Mouse (Mus musculus): Measurements from ENCODE around the gene Otud3.
"Not testable (repeated sequence)": the region's sequence is repeated elsewhere in the genome, so short reads cannot be mapped to it uniquely, and the experiment has no call there.

The Otud3 gene

GRCm38 (mm10) chr4:138889635-138890034 is 24.1 kb downstream of the Otud3 start:
- DNase-seq (ENCODE audit: low spot score), result no peak

GRCm38 (mm10) chr4:138889165-138889564 is 24.6 kb downstream of the Otud3 start:
- DNase-seq (ENCODE audit: low spot score), result no peak

GRCm38 (mm10) chr4:138884261-138884660 is 29.5 kb downstream of the Otud3 start:
- DNase-seq (ENCODE audit: low spot score), result peak; percentile 91

- DNase-seq (ENCODE audit: low spot score), result peak; percentile 25
Measured at GRCm38 (mm10) chr4:138882179-138882578, 31.6 kb downstream of the Otud3 start.

- no peak for DNase-seq (ENCODE audit: low spot score)
Measured at GRCm38 (mm10) chr4:138880811-138881584, 32.7 kb downstream of the Otud3 start.

GRCm38 (mm10) chr4:138879808-138880207 is 33.9 kb downstream of the Otud3 start:
- no peak for DNase-seq (ENCODE audit: low spot score)

GRCm38 (mm10) chr4:138878783-138879182 is 35.0 kb downstream of the Otud3 start:
- no peak for DNase-seq (ENCODE audit: low spot score)

- DNase-seq (ENCODE audit: low spot score), result no peak
Measured at GRCm38 (mm10) chr4:138877731-138878130, 36.0 kb downstream of the Otud3 start, which contains the start of gene Pla2g2e. Gene Pla2g2e, plus strand, starts transcription at chr4:138877942.

- DNase-seq (ENCODE audit: low spot score), result no peak
Measured at GRCm38 (mm10) chr4:138875986-138876385, 37.8 kb downstream of the Otud3 start.

GRCm38 (mm10) chr4:138875275-138875674 is 38.5 kb downstream of the Otud3 start:
- not testable (repeated sequence) for DNase-seq (ENCODE audit: low spot score)

- DNase-seq (ENCODE audit: low spot score), result no peak
Measured at GRCm38 (mm10) chr4:138873864-138874263, 39.9 kb downstream of the Otud3 start, which contains the start of gene Gm13030. Gene Gm13030, minus strand, starts transcription at chr4:138873964.

- DNase-seq (ENCODE audit: low spot score), result peak; percentile 56
Measured at GRCm38 (mm10) chr4:138868666-138869065, 45.1 kb downstream of the Otud3 start.

GRCm38 (mm10) chr4:138866413-138866812 is 47.3 kb downstream of the Otud3 start:
- DNase-seq (ENCODE audit: low spot score), result peak; percentile 89

- no peak for DNase-seq (ENCODE audit: low spot score)
Measured at GRCm38 (mm10) chr4:138865991-138866390, 47.8 kb downstream of the Otud3 start.

GRCm38 (mm10) chr4:138865092-138865491 is 48.7 kb downstream of the Otud3 start:
- DNase-seq (ENCODE audit: low spot score), result no peak

- no peak for DNase-seq (ENCODE audit: low spot score)
Measured at GRCm38 (mm10) chr4:138863344-138863998, 50.3 kb downstream of the Otud3 start, which contains the start of gene Pla2g5. Gene Pla2g5, minus strand, starts transcription at chr4:138863482.

- peak; percentile 92 for DNase-seq (ENCODE audit: low spot score)
Measured at GRCm38 (mm10) chr4:138859728-138860127, 54.0 kb downstream of the Otud3 start.

GRCm38 (mm10) chr4:138859245-138859644 is 54.5 kb downstream of the Otud3 start:
- peak; percentile 86 for DNase-seq (ENCODE audit: low spot score)

- no peak for DNase-seq (ENCODE audit: low spot score)
Measured at GRCm38 (mm10) chr4:138858446-138858845, 55.3 kb downstream of the Otud3 start.

- no peak for DNase-seq (ENCODE audit: low spot score)
Measured at GRCm38 (mm10) chr4:138857576-138857975, 56.2 kb downstream of the Otud3 start.

GRCm38 (mm10) chr4:138856491-138856890 is 57.3 kb downstream of the Otud3 start:
- peak; percentile 90 for DNase-seq (ENCODE audit: low spot score)

- DNase-seq (ENCODE audit: low spot score), result no peak
Measured at GRCm38 (mm10) chr4:138855092-138855632, 58.6 kb downstream of the Otud3 start.

GRCm38 (mm10) chr4:138852961-138853360 is 60.8 kb downstream of the Otud3 start:
- no peak for DNase-seq (ENCODE audit: low spot score)
